Mouse (Mus musculus) embryonic facial prominence, embryonic 15.5 days (tissue): ENCODE results near the gene Cyp2c40. TPM values are rescaled to one million over a fixed set of nuclear protein-coding genes. Genes with fewer than 3 reads are reported as not detected.
"Not testable (repeated sequence)": the region's sequence is repeated elsewhere in the genome, so short reads cannot be mapped to it uniquely, and the experiment has no call there.

Source experiments
- ATAC-seq: fragments of 200-750 bp; cut with Nextera tagmentation; 2 replicates; pipeline ENCODE4 v1.8.0; 2017; ENCODE audit warnings: low read depth, moderate TSS enrichment; ENCODE audit not compliant: insufficient number of reproducible peaks, low FRiP score, low TSS enrichment
- H3K27ac ChIP-seq: fragments of 300-500 bp; sonication (generic); replicated peaks from 2 replicates; pipeline ENCODE4 v1.5.1; 2015; ENCODE audit warnings: mild to moderate bottlenecking, inconsistent platforms
- H3K27me3 ChIP-seq: fragments of 300-500 bp; sonication (generic); 2 replicates; pipeline ENCODE4 v1.6.1; 2015; ENCODE audit warnings: inconsistent platforms
- H3K36me3 ChIP-seq: fragments of 300-500 bp; sonication (generic); 2 replicates; pipeline ENCODE4 v1.6.1; 2015; ENCODE audit warnings: mild to moderate bottlenecking, inconsistent platforms
- H3K4me1 ChIP-seq: fragments of 300-500 bp; sonication (generic); 2 replicates; pipeline ENCODE4 v1.6.1; 2015; ENCODE audit warnings: inconsistent platforms
- H3K4me2 ChIP-seq: fragments of 300-500 bp; sonication (generic); replicated peaks from 2 replicates; pipeline ENCODE4 v1.6.1; 2015; ENCODE audit warnings: mild to moderate bottlenecking, inconsistent platforms
- H3K4me3 ChIP-seq: fragments of 300-500 bp; sonication (generic); replicated peaks from 2 replicates; pipeline ENCODE4 v1.5.1; 2015; ENCODE audit warnings: mild to moderate bottlenecking, inconsistent platforms
- H3K9ac ChIP-seq: fragments of 300-500 bp; sonication (generic); 2 replicates; pipeline ENCODE4 v1.6.1; 2015; ENCODE audit warnings: inconsistent platforms
- H3K9me3 ChIP-seq: fragments of 300-500 bp; sonication (generic); replicated peaks from 2 replicates; pipeline ENCODE4 v1.6.1; 2016; ENCODE audit warnings: inconsistent platforms
- WGBS: fragments of 180-500 bp; shearing (Covaris S2); methylation state at CpG from one replicate; pipeline ENCODE4 v1.1.7; 2015; 5-methylcytosine and 5-hydroxymethylcytosine counted together
- polyA plus RNA-seq: library from polyadenylated mRNA; unstranded; fragments of >200 nt; fragmentation: Nextera tagmentation; extraction: Ambion mirVana; gene quantifications from 2 replicates; pipeline ENCODE4 v1.2.1, GENCODE M21; 2015

The Cyp2c40 gene
- polyA plus RNA-seq: not detected in 2 replicates

- H3K4me3 ChIP-seq, ATAC-seq, H3K36me3 ChIP-seq, H3K4me2 ChIP-seq, H3K4me1 ChIP-seq, H3K9me3 ChIP-seq, H3K27me3 ChIP-seq, H3K9ac ChIP-seq, H3K27ac ChIP-seq: not testable (repeated sequence)
- 87% methylated on average over 3 of the region's 3 CpGs for WGBS
Measured at GRCm38 (mm10) chr19:39812714-39813113, at the start of gene Cyp2c40. Gene Cyp2c40, minus strand, starts transcription at chr19:39812814.

GRCm38 (mm10) chr19:39820931-39821330 lies 8.3 kb upstream of the Cyp2c40 start:
- not testable (repeated sequence) for H3K36me3 ChIP-seq, H3K27ac ChIP-seq, H3K4me1 ChIP-seq, H3K4me3 ChIP-seq, H3K4me2 ChIP-seq, H3K27me3 ChIP-seq, H3K9me3 ChIP-seq, ATAC-seq, H3K9ac ChIP-seq
- WGBS: 73% methylated on average over 2 of the region's 2 CpGs

GRCm38 (mm10) chr19:39816400-39816799 lies 3.8 kb upstream of the Cyp2c40 start:
- H3K36me3 ChIP-seq, H3K9ac ChIP-seq, H3K4me1 ChIP-seq, H3K4me2 ChIP-seq, ATAC-seq, H3K9me3 ChIP-seq, H3K4me3 ChIP-seq, H3K27ac ChIP-seq, H3K27me3 ChIP-seq: not testable (repeated sequence)
- WGBS: 73% methylated on average over 1 of the region's 1 CpGs

GRCm38 (mm10) chr19:39815991-39816390 lies 3.4 kb upstream of the Cyp2c40 start:
- H3K27me3 ChIP-seq, H3K27ac ChIP-seq, H3K9me3 ChIP-seq, H3K4me1 ChIP-seq, H3K9ac ChIP-seq, H3K4me3 ChIP-seq, ATAC-seq, H3K4me2 ChIP-seq, H3K36me3 ChIP-seq: not testable (repeated sequence)
- 65% methylated on average over 4 of the region's 4 CpGs for WGBS

DNA sequence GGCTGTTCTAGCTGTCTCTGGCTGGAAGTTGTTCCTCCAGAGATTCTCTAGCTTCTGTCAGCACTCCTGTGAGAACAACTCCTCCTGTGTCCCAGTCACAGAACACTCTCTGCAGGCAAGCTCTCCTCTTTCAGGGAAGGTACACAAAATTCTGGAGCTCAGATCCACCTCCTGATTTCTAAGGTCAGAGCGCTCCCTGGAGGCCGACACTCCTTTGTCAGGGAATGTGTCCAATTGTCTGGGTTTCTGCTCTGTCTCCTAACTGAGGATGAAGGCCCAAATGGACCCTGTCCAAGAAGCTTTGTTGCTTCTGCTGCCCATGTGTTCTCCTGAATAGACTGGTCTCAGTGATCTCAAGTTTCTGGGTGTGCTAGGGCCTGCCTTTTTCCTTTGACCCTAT lies 27.2 kb downstream of the Cyp2c40 start:
- not testable (repeated sequence) for H3K9me3 ChIP-seq, H3K27me3 ChIP-seq, H3K4me2 ChIP-seq, H3K4me1 ChIP-seq, H3K27ac ChIP-seq, ATAC-seq, H3K9ac ChIP-seq, H3K36me3 ChIP-seq, H3K4me3 ChIP-seq
- 83% methylated on average over 2 of the region's 2 CpGs for WGBS

DNA sequence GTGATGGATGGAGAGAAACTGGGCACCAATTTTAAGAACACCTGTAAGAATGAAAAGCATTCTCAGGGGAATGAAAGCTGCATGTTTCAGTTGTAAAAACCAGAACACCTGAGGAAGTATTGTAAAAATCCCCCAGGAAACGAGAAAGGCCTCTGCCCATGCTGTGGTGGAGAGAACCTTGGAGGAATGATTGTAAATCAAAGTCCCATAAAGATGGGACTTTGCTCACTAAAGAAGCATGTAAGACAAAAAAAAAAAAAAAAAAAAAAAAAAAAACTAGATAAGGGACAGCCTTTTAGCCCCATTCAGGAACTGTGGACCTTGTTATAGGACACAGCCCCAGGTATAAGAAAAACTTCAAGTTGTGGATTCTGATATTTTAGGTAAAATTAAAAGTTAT lies 67.3 kb downstream of the Cyp2c40 start:
- Histone ChIP-seq H3K4me1 (no peaks in the 10 kb centered on the region), H3K4me3 (no peak overlapping the region), H3K27ac (no peak overlapping the region), H3K4me2 (no peak overlapping the region), H3K36me3 (no peaks in the 10 kb centered on the region), H3K9ac (no peak overlapping the region), H3K27me3 (no peaks in the 10 kb centered on the region), H3K9me3 (no peaks in the 10 kb centered on the region)
- WGBS: 54% methylated on average over 1 of the region's 1 CpGs
- ATAC-seq: no peak

DNA sequence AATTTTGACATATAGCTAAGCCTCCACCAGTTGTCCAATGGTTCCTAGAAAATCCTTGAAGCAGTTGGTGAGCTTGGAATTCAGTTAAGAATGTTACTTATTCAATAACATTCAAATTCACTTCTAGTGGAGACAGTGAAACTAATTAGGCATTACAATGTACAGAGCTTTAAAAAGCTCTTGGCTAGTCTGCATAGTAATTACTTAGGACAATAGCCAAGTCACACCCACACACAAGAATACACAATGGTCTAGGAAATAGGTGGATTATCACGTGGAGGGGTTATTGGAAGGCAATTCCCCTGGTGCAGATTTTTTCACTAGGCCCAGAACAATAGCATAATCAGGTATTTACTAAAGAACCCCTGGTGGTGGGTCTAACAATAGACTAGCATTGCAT lies 68.3 kb downstream of the Cyp2c40 start:
- ATAC-seq, H3K4me2 ChIP-seq, H3K9me3 ChIP-seq, H3K36me3 ChIP-seq, H3K4me1 ChIP-seq, H3K9ac ChIP-seq, H3K4me3 ChIP-seq, H3K27me3 ChIP-seq, H3K27ac ChIP-seq: not testable (repeated sequence)
- 59% methylated on average over 1 of the region's 1 CpGs for WGBS

- H3K36me3 ChIP-seq: no peaks in the 10 kb centered on the region
- no peak for ATAC-seq
- H3K27ac ChIP-seq: no peak within 1 kb of the TSS
- 86% methylated on average over 2 of the region's 2 CpGs for WGBS
- no peak within 1 kb of the TSS for H3K4me2 ChIP-seq
- H3K9ac ChIP-seq: no peak within 1 kb of the TSS
- H3K4me1 ChIP-seq: no peaks in the 10 kb centered on the region
- no peaks in the 10 kb centered on the region for H3K9me3 ChIP-seq
- H3K4me3 ChIP-seq: no peak within 1 kb of the TSS
- H3K27me3 ChIP-seq: no peaks in the 10 kb centered on the region
Measured at GRCm38 (mm10) chr19:39740920-39741319, 71.7 kb downstream of the Cyp2c40 start, which contains the start of gene Cyp2c68. Gene Cyp2c68, minus strand, starts transcription at chr19:39741054.

Other genes starting within 250 kb of the Cyp2c40 start
- not detected in 2 replicates for gene Cyp2c67, start 163.8 kb downstream of the Cyp2c40 start, polyA plus RNA-seq
- not detected in 2 replicates for gene Cyp2c68, start 71.8 kb downstream of the Cyp2c40 start, polyA plus RNA-seq
- not detected in 2 replicates for gene Cyp2c69, start 74.0 kb upstream of the Cyp2c40 start, polyA plus RNA-seq
- gene Cyp2c37, start 179.6 kb upstream of the Cyp2c40 start, polyA plus RNA-seq: not detected in 2 replicates